Mouse (Mus musculus) testis, postnatal 10 days (tissue): ENCODE measurements around the gene Ascc3.

Source experiments
- DNase-seq: peaks from one replicate; pipeline ENCODE4 v3.0.0; 2021; ENCODE audit warnings: low spot score

Gene Ascc3

GRCm38 (mm10) chr10:50762984-50763383 lies 170.5 kb downstream of the Ascc3 start:
- no peak for DNase-seq

DNA sequence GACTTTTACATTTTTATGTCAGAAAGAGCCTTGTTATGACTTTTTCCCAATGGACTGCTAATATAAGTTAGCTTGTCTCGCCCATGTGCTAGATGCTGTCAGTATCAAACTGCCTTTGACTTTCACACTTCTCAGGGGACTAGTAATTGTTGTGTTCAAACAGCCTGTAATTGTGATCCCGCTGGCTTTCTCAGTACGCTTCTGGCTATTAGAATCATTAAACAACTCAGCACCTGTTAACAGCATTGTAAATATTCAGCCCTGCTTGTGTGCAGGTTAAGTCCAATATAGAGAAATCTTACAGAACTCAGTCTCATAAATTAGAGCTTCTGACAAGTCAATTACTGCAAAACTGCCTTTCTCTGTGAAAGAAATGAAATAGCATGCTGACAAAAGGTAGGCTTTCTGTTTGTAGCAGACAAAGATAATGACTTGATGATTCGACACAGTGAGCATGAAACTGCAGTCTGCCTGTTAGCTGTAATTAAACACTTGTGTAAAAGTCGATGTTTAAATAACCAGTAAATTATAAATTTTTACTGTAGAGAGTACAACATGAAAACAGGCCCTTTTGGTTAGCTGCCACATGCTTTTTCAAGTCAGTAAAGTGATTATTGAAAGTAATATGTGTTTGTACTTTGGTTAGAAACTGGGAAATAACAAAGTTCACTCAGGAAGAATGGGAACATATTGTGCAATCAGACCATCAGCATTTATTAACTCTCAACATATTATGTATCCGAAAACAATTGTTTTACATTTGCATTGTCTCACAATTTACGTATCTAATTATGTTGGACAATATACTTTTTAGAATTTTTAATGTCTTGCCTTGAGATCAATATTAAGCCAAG lies 171.2 kb downstream of the Ascc3 start:
- DNase-seq, result no peak

GRCm38 (mm10) chr10:50772811-50773210 lies 180.3 kb downstream of the Ascc3 start:
- DNase-seq, result no peak

- DNase-seq, result no peak
Observed at GRCm38 (mm10) chr10:50773846-50774245, 181.4 kb downstream of the Ascc3 start.

GRCm38 (mm10) chr10:50792840-50793239 lies 200.4 kb downstream of the Ascc3 start:
- DNase-seq, result no peak

- no peak for DNase-seq
Observed at GRCm38 (mm10) chr10:50801594-50801993, 209.1 kb downstream of the Ascc3 start.

GRCm38 (mm10) chr10:50802380-50802779 lies 209.9 kb downstream of the Ascc3 start:
- no peak for DNase-seq

GRCm38 (mm10) chr10:50806166-50806565 lies 213.7 kb downstream of the Ascc3 start:
- no peak for DNase-seq

DNA sequence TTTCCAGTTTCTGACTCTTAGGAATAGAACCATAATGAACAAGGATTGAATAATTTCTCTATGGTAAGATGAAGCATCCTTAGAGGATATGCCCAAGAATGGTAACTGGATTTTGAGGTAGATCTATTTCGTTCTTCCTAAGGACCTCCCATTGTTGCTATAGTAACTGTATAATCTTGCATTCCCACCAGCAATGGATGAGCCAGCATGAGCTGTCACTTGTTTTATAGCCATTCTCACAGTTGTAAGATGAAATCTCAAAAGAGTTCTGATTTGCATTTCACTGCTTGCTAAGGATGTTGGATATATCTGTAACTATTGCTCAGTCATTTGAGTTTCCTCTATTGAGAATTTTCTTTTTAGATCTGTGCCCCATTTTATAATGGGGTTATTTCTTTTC lies 229.9 kb downstream of the Ascc3 start:
- DNase-seq, result no peak

DNA sequence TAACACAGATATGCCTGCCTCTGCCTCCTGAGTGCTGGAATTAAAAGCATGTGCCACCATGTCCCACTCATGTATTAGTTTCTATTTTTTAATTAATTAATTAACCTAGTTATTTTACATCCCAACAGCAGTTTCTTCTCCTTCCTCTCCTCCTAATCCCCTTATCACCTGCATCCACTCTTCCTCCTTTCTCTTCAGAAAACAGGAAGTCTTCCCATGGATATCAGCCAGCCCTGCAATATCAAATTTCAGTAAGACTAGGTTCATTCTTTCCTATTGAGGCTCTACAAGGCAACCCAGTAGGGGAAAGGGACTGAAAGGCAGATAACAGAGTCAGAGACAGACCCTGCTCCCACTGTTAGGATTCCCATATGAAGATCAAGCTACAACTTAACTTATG lies 234.4 kb downstream of the Ascc3 start:
- DNase-seq, result no peak

DNA sequence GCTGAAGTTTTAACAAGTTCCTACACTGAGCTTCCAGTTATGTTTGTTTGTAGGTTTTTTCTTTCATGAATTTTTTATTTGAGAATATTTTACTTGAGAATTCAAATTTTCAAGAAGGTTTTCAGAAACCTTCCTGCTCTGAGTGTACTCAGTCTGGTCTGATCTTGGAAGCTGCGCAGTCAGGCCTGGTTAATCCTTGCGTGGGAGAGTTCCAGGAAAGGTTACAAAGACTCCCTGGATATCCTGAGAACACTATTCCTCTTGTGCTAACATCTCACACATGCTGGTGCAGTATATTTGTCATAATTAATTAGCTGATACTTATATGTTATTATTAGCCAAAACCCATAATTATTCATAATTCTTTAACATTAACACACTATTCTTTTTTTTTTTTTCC lies 242.1 kb downstream of the Ascc3 start:
- DNase-seq, result no peak

- DNase-seq, result no peak
Observed at GRCm38 (mm10) chr10:50843363-50843762, 250.9 kb downstream of the Ascc3 start.

GRCm38 (mm10) chr10:50868202-50868601 lies 275.7 kb downstream of the Ascc3 start:
- DNase-seq, result no peak

GRCm38 (mm10) chr10:50876952-50877351 lies 284.5 kb downstream of the Ascc3 start:
- DNase-seq, result no peak

GRCm38 (mm10) chr10:50881476-50882069 lies 289.1 kb downstream of the Ascc3 start:
- no peak for DNase-seq

GRCm38 (mm10) chr10:50882366-50882765 lies 289.9 kb downstream of the Ascc3 start:
- no peak for DNase-seq

- DNase-seq, result no peak
Observed at GRCm38 (mm10) chr10:50886305-50886704, 293.8 kb downstream of the Ascc3 start.

- no peak for DNase-seq
Observed at GRCm38 (mm10) chr10:50890621-50891020, 298.2 kb downstream of the Ascc3 start.

GRCm38 (mm10) chr10:50891876-50892711 lies 299.6 kb downstream of the Ascc3 start:
- no peak for DNase-seq

DNA sequence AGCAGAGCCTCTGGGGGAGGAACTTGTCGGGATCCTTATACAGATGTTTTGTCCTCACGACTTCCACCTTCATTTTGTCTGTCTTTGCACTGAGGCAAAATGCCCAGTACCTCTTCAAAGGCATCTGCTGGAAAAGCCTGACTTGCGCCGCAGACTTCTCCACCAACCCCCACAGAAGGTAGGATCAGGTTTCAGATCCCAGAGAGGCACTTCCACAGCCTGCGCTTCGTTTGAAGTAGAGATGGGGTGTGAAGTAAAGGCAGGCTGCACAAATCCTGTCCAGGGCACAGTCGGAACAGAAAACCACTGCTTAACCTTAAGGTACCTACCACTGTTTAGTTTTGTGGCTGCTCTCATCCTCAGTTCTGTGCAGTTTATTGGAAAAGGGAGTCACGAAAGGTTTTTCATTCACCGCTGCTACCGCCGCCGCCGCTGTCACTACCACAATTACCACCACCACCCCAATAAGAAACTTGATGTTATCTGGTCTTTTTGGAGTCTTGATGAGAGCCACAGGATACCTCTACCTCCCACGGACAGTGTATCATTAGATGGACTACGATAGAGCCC lies 300.4 kb downstream of the Ascc3 start:
- no peak for DNase-seq

GRCm38 (mm10) chr10:50893546-50893945 lies 301.1 kb downstream of the Ascc3 start:
- no peak for DNase-seq
